Mouse (Mus musculus) CH12.LX (cell line): Measurements from ENCODE around the gene Shisa2.

Source experiments
- CTCF ChIP-seq, 2 experiments: IDR thresholded peaks in 1 of 2; conservative IDR thresholded peaks in 1 of 2; 2 replicates each; pipeline ENCODE4 v1.5.1; 2011 to 2012; ENCODE audit warnings: low read depth in 2 of 2, low read length in 2 of 2, improper control_type of control experiment in 1 of 2, inconsistent platforms in 1 of 2, mild to moderate bottlenecking in 1 of 2, moderate library complexity in 1 of 2
- MXI1 ChIP-seq: IDR thresholded peaks from 2 replicates; pipeline ENCODE4 v1.6.1; 2011; ENCODE audit warnings: mild to moderate bottlenecking, low read depth, low read length, improper control_type of control experiment
- NRF1 ChIP-seq: IDR thresholded peaks from 2 replicates; pipeline ENCODE4 v1.6.1; 2014; ENCODE audit warnings: low read depth, mild to moderate bottlenecking, inconsistent platforms, low read length, improper control_type of control experiment, moderate library complexity

DNA sequence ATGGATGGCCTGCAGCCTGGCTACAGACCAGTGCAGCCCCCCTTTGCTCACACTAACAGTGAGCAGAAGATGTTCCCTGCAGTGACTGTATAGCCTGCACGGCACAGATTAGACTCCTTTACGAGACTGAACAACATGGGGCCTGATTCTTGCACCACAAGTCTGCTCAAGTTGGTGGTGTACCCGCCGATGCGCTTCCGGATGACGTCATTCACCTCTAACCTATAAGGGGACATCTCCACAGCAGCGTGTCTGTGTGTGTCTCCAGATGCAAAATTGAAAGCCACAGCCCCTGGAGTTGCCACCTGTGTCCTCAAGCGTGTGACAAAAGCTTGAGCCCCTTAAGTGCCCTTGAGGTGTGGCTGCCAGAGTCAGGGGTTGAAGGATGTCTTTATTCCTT is 5.0 kb downstream of the Shisa2 start:
- TF ChIP-seq NRF1 (no peak), CTCF (conservative IDR thresholded peaks at IDR 0.05 in 1 of 2, IDR thresholded peaks at IDR 0.05 in 1 of 2; ENCODE audit: low read depth in 2 of 2, low read length in 2 of 2) (no peak), MXI1 (no peak)
